Mouse (Mus musculus) liver, embryonic 15.5 days (tissue): ENCODE measurements around the gene Gab2. TPM values are rescaled to one million over a fixed set of nuclear protein-coding genes. Genes with fewer than 3 reads are reported as not detected.

Experiments used
- ATAC-seq: fragments of 200-750 bp; cut with Nextera tagmentation; 2 replicates; pipeline ENCODE4 v1.8.0; 2017; ENCODE audit warnings: moderate number of reproducible peaks, mild to moderate bottlenecking, moderate library complexity; ENCODE audit not compliant: insufficient read depth
- H3K27ac ChIP-seq: fragments of 300-500 bp; sonication (generic); replicated peaks from 2 replicates; pipeline ENCODE4 v1.5.1; 2015; ENCODE audit warnings: mild to moderate bottlenecking, inconsistent platforms
- H3K27me3 ChIP-seq: fragments of 300-500 bp; sonication (generic); 2 replicates; pipeline ENCODE4 v1.6.1; 2015; ENCODE audit warnings: mild to moderate bottlenecking, inconsistent platforms
- H3K36me3 ChIP-seq: fragments of 300-500 bp; sonication (generic); replicated peaks from 2 replicates; pipeline ENCODE4 v1.6.1; 2015; ENCODE audit warnings: moderate library complexity, mild to moderate bottlenecking, inconsistent platforms
- H3K4me1 ChIP-seq: fragments of 300-500 bp; sonication (generic); replicated peaks from 2 replicates; pipeline ENCODE4 v1.6.1; 2015; ENCODE audit warnings: inconsistent platforms
- H3K4me2 ChIP-seq: fragments of 300-500 bp; sonication (generic); 2 replicates; pipeline ENCODE4 v1.6.1; 2015; ENCODE audit warnings: moderate library complexity, mild to moderate bottlenecking, inconsistent platforms
- H3K4me3 ChIP-seq: fragments of 300-500 bp; sonication (generic); replicated peaks from 2 replicates; pipeline ENCODE4 v1.5.1; 2015; ENCODE audit warnings: mild to moderate bottlenecking, inconsistent platforms
- H3K9ac ChIP-seq: fragments of 300-500 bp; sonication (generic); 2 replicates; pipeline ENCODE4 v1.6.1; 2015; ENCODE audit warnings: moderate library complexity, mild to moderate bottlenecking, inconsistent platforms
- H3K9me3 ChIP-seq: fragments of 300-500 bp; sonication (generic); replicated peaks from 2 replicates; pipeline ENCODE4 v1.6.1; 2016; ENCODE audit warnings: inconsistent platforms
- WGBS: fragments of 180-500 bp; shearing (Covaris S2); methylation state at CpG from one replicate; pipeline ENCODE4 v1.1.7; 2015; ENCODE audit warnings: mixed read lengths; ENCODE audit not compliant: insufficient replicate concordance; 5-methylcytosine and 5-hydroxymethylcytosine counted together
- polyA plus RNA-seq: library from polyadenylated mRNA; unstranded; fragments of >200 nt; fragmentation: Nextera tagmentation; extraction: Ambion mirVana; gene quantifications from 2 replicates; pipeline ENCODE4 v1.2.1, GENCODE M21; 2015

The Gab2 gene
- polyA plus RNA-seq, 1 experiment from 2014 or later = 1.9 TPM

GRCm38 (mm10) chr7:97317706-97318105 lies 236.3 kb downstream of the Gab2 start:
- ATAC-seq = no peak
- Histone ChIP-seq H3K27ac (no peak overlapping the region), H3K4me2 (no peak overlapping the region), H3K9me3 (no peaks in the 10 kb centered on the region), H3K4me1 (no peaks in the 10 kb centered on the region), H3K27me3 (no peaks in the 10 kb centered on the region; the same call in 1 of the 2 replicates), H3K9ac (no peak overlapping the region), H3K36me3 (no peaks in the 10 kb centered on the region), H3K4me3 (no peak overlapping the region)
- WGBS = 60% methylated on average over 3 of the region's 3 CpGs

GRCm38 (mm10) chr7:97324342-97324741 lies 243.0 kb downstream of the Gab2 start:
- no peaks in the 10 kb centered on the region for H3K9me3 ChIP-seq
- H3K9ac ChIP-seq = no peak overlapping the region
- no peak overlapping the region for H3K4me2 ChIP-seq
- H3K4me1 ChIP-seq = peaks cover 4% of the 10 kb centered on the region; the same call in 1 of the 2 replicates
- H3K27me3 ChIP-seq = peaks cover 56% of the 10 kb centered on the region
- no peak overlapping the region for H3K4me3 ChIP-seq
- WGBS = 77% methylated on average over 8 of the region's 8 CpGs
- H3K27ac ChIP-seq = no peak overlapping the region
- no peaks in the 10 kb centered on the region for H3K36me3 ChIP-seq
- ATAC-seq = no peak

GRCm38 (mm10) chr7:97325156-97325985 lies 244.0 kb downstream of the Gab2 start:
- Histone ChIP-seq H3K27ac (no peak overlapping the region), H3K9ac (no peak overlapping the region), H3K4me2 (peak overlapping the region; percentile 25), H3K36me3 (no peaks in the 10 kb centered on the region), H3K4me3 (peak overlapping the region; percentile 17; the same call in 1 of the 2 replicates), H3K27me3 (peaks cover 61% of the 10 kb centered on the region), H3K9me3 (no peaks in the 10 kb centered on the region), H3K4me1 (peaks cover 4% of the 10 kb centered on the region; the same call in 1 of the 2 replicates)
- no peak for ATAC-seq
- 12% methylated on average over 94 of the region's 96 CpGs for WGBS

GRCm38 (mm10) chr7:97327376-97327775 lies 246.0 kb downstream of the Gab2 start:
- no peak overlapping the region for H3K9ac ChIP-seq
- peaks cover 17% of the 10 kb centered on the region for H3K4me1 ChIP-seq
- no peaks in the 10 kb centered on the region for H3K36me3 ChIP-seq
- H3K27me3 ChIP-seq = peaks cover 61% of the 10 kb centered on the region
- H3K27ac ChIP-seq = no peak overlapping the region
- H3K4me3 ChIP-seq = no peak overlapping the region
- ATAC-seq = no peak
- no peaks in the 10 kb centered on the region for H3K9me3 ChIP-seq
- H3K4me2 ChIP-seq = no peak overlapping the region
- 72% methylated on average over 4 of the region's 4 CpGs for WGBS

GRCm38 (mm10) chr7:97328891-97329588 lies 247.7 kb downstream of the Gab2 start:
- H3K4me3 ChIP-seq = no peak overlapping the region
- no peak overlapping the region for H3K27ac ChIP-seq
- H3K4me2 ChIP-seq = no peak overlapping the region
- peaks cover 28% of the 10 kb centered on the region for H3K4me1 ChIP-seq
- H3K27me3 ChIP-seq = peaks cover 53% of the 10 kb centered on the region
- 67% methylated on average over 13 of the region's 13 CpGs for WGBS
- no peak for ATAC-seq
- no peaks in the 10 kb centered on the region for H3K9me3 ChIP-seq
- H3K36me3 ChIP-seq = no peaks in the 10 kb centered on the region
- H3K9ac ChIP-seq = no peak overlapping the region

GRCm38 (mm10) chr7:97329676-97330075 lies 248.3 kb downstream of the Gab2 start:
- no peak overlapping the region for H3K9ac ChIP-seq
- no peak overlapping the region for H3K27ac ChIP-seq
- no peak overlapping the region for H3K4me2 ChIP-seq
- H3K27me3 ChIP-seq = peaks cover 46% of the 10 kb centered on the region
- no peaks in the 10 kb centered on the region for H3K9me3 ChIP-seq
- H3K4me3 ChIP-seq = no peak overlapping the region
- H3K4me1 ChIP-seq = peaks cover 28% of the 10 kb centered on the region
- 79% methylated on average over 3 of the region's 3 CpGs for WGBS
- no peak for ATAC-seq
- H3K36me3 ChIP-seq = no peaks in the 10 kb centered on the region

GRCm38 (mm10) chr7:97330931-97331645 lies 249.7 kb downstream of the Gab2 start:
- peaks cover 32% of the 10 kb centered on the region for H3K27me3 ChIP-seq
- no peak overlapping the region for H3K9ac ChIP-seq
- no peak overlapping the region for H3K27ac ChIP-seq
- no peak for ATAC-seq
- peak overlapping the region; percentile 90 for H3K4me2 ChIP-seq
- no peaks in the 10 kb centered on the region for H3K36me3 ChIP-seq
- H3K4me1 ChIP-seq = peaks cover 25% of the 10 kb centered on the region
- H3K9me3 ChIP-seq = no peaks in the 10 kb centered on the region
- peak overlapping the region; percentile 70 for H3K4me3 ChIP-seq
- WGBS = 45% methylated on average over 11 of the region's 11 CpGs

GRCm38 (mm10) chr7:97331726-97332666 lies 250.6 kb downstream of the Gab2 start, which contains the start of the genes Usp35 and Kctd21:
TSS of gene Usp35 (minus strand) at chr7:97332020.
TSS of gene Kctd21 (plus strand) at chr7:97332327.
- peaks cover 23% of the 10 kb centered on the region for H3K27me3 ChIP-seq
- ATAC-seq = peak; percentile 99
- H3K9me3 ChIP-seq = no peaks in the 10 kb centered on the region
- H3K9ac ChIP-seq = peak within 1 kb of the TSS; percentile 64
- no peaks in the 10 kb centered on the region for H3K36me3 ChIP-seq
- H3K4me2 ChIP-seq = peak within 1 kb of the TSS; percentile 90
- H3K27ac ChIP-seq = peak within 1 kb of the TSS; percentile 14; the same call in 1 of the 2 replicates
- H3K4me3 ChIP-seq = peak within 1 kb of the TSS; percentile 70
- peaks cover 25% of the 10 kb centered on the region for H3K4me1 ChIP-seq
- WGBS = 1% methylated on average over 68 of the region's 68 CpGs

GRCm38 (mm10) chr7:97332667-97333041 lies 251.3 kb downstream of the Gab2 start:
- Histone ChIP-seq H3K4me2 (peak overlapping the region; percentile 90), H3K9me3 (no peaks in the 10 kb centered on the region), H3K27ac (0 out of 2 replicates have a peak overlapping the region, but pooled peaks have one; percentile 14), H3K27me3 (peaks cover 17% of the 10 kb centered on the region), H3K36me3 (no peaks in the 10 kb centered on the region), H3K4me3 (peak overlapping the region; percentile 70), H3K9ac (peak overlapping the region; percentile 64), H3K4me1 (peaks cover 25% of the 10 kb centered on the region)
- 4% methylated on average over 9 of the region's 9 CpGs for WGBS
- ATAC-seq = no peak
